ENCODE assay signal across 18 mouse cellular contexts in the genomic region with DNA sequence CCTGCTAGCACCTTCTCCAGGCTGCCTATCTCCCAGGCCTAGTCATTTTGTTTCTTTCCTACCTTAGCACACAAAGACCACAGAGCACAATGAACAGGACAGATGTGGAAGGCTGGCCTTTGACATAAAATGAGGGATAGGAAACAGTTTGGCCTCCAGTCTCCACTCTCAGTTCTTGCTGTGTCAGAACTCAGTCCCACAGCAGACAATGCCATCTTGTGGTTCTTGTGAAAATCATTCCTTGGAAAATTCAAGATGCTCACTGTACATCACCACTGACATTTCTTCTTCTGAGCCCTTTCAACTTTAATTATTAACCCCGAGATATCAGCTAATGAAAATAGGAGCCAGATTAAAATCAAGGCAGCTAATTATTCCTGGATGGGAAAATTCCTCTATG.
DNase-seq lines count a peak whose midpoint lies in the region; ATAC-seq and TF ChIP-seq lines count a peak whose summit lies in the region.
"Had no signal": no experiment of that assay in that cellular context is flagged by ENCODE, and none has a peak within 500 bp of the region (broad histone marks: within the 10 kb centered on the region; RNA-seq: fewer than 3 reads in every experiment).

No protein-coding gene starts in this region.

- no peak for TF ChIP-seq POLR2A in brain, embryonic 14.5 days (IDR thresholded peaks at IDR 0.05; ENCODE audit: borderline replicate concordance, extremely low read depth, insufficient read depth, insufficient read length, poor library complexity, severe bottlenecking)

- H3K4me2 ChIP-seq in hindbrain, postnatal 0 days (ENCODE audit: low read depth, low read length) = no peak overlapping the region
- no peak overlapping the region for H3K4me2 ChIP-seq in lung, postnatal 0 days (replicated peaks; ENCODE audit: low read depth, low read length)
- H3K4me2 ChIP-seq: heart, embryonic 11.5 days; liver, embryonic 11.5 days; stomach, embryonic 15.5 days had no signal

- peak; percentile 72 for TF ChIP-seq CTCF in hindbrain, postnatal 0 days (IDR thresholded peaks at IDR 0.05; ENCODE audit: low read depth)
- 0 out of 2 replicates have a peak, but pooled peaks have one; percentile 18 for TF ChIP-seq CTCF in lung, postnatal 0 days (IDR thresholded peaks at IDR 0.05)
- TF ChIP-seq CTCF in brain, embryonic 14.5 days (IDR thresholded peaks at IDR 0.05; ENCODE audit: borderline replicate concordance, extremely low read depth, insufficient read depth, insufficient read length) = peak; percentile 40; the same call in 1 of the 2 replicates

- no peaks in the 10 kb centered on the region for H3K9me3 ChIP-seq in hindbrain, postnatal 0 days (ENCODE audit: low read length)
- H3K9me3 ChIP-seq in hindbrain, embryonic 10.5 days = no peaks in the 10 kb centered on the region
- no peaks in the 10 kb centered on the region for H3K9me3 ChIP-seq in lung, postnatal 0 days (ENCODE audit: low read length)
- H3K9me3 ChIP-seq: midbrain, embryonic 10.5 days; stomach, embryonic 15.5 days had no signal

- DNase-seq in hindbrain, postnatal 0 days (ENCODE audit: low spot score) = peak; percentile 66
- DNase-seq in hindbrain, embryonic 10.5 days (ENCODE audit: low spot score) = no peak
- no peak for DNase-seq in lung, postnatal 0 days (ENCODE audit: low spot score)
- no peak for DNase-seq in lung, adult 18-20 months
- DNase-seq in brain, embryonic 14.5 days (ENCODE audit: low read depth) = peak; percentile 70
- DNase-seq in retina, embryonic 14.5 days (ENCODE audit: low spot score) = peak; percentile 6
- DNase-seq in liver = no peak
- DNase-seq in heart, adult 8-10 months (ENCODE audit: low spot score) = no peak
- DNase-seq: adrenal gland, postnatal 25 days; gastrocnemius, postnatal 10 days; heart, postnatal 36 days; kidney, postnatal 14 days; layer of hippocampus, postnatal 36 days; lung, postnatal 14 days had no signal

- H3K4me1 ChIP-seq in hindbrain, postnatal 0 days (ENCODE audit: insufficient read depth, low read length) = no peaks in the 10 kb centered on the region
- no peaks in the 10 kb centered on the region for H3K4me1 ChIP-seq in hindbrain, embryonic 10.5 days (replicated peaks)
- no peaks in the 10 kb centered on the region for H3K4me1 ChIP-seq in lung, postnatal 0 days (ENCODE audit: insufficient read depth, low read depth, low read length)
- H3K4me1 ChIP-seq: midbrain, embryonic 10.5 days; stomach, embryonic 15.5 days had no signal

- 77% methylated on average over 1 of the region's 1 CpGs for WGBS in hindbrain, postnatal 0 days
- WGBS in hindbrain, embryonic 10.5 days = 76% methylated on average over 1 of the region's 1 CpGs
- WGBS in lung, postnatal 0 days = 51% methylated on average over 1 of the region's 1 CpGs

- no peak overlapping the region for H3K4me3 ChIP-seq in hindbrain, postnatal 0 days (ENCODE audit: low read length)
- no peak overlapping the region for H3K4me3 ChIP-seq in hindbrain, embryonic 10.5 days
- no peak overlapping the region for H3K4me3 ChIP-seq in lung, postnatal 0 days (ENCODE audit: low read depth, low read length)
- H3K4me3 ChIP-seq: midbrain, embryonic 10.5 days; stomach, embryonic 15.5 days had no signal

- no peak overlapping the region for H3K9ac ChIP-seq in hindbrain, postnatal 0 days (replicated peaks; ENCODE audit: low read length)
- H3K9ac ChIP-seq in lung, postnatal 0 days (replicated peaks; ENCODE audit: low read depth) = no peak overlapping the region
- H3K9ac ChIP-seq: stomach, embryonic 15.5 days had no signal

- 0 out of 2 replicates have a peak, but pooled peaks have one; percentile 61 for ATAC-seq in hindbrain, postnatal 0 days
- ATAC-seq in lung, postnatal 0 days = no peak

- no peaks in the 10 kb centered on the region for H3K36me3 ChIP-seq in hindbrain, postnatal 0 days (ENCODE audit: insufficient read depth, low read length)
- no peaks in the 10 kb centered on the region for H3K36me3 ChIP-seq in hindbrain, embryonic 10.5 days
- H3K36me3 ChIP-seq in lung, postnatal 0 days (ENCODE audit: insufficient read depth, low read length) = no peaks in the 10 kb centered on the region
- H3K36me3 ChIP-seq: midbrain, embryonic 10.5 days; stomach, embryonic 15.5 days had no signal

- TF ChIP-seq EP300 in lung, postnatal 0 days (IDR thresholded peaks at IDR 0.05) = no peak

- no peak overlapping the region for H3K27ac ChIP-seq in hindbrain, postnatal 0 days
- no peak overlapping the region for H3K27ac ChIP-seq in hindbrain, embryonic 10.5 days
- H3K27ac ChIP-seq in lung, postnatal 0 days (ENCODE audit: low read length) = no peak overlapping the region
- H3K27ac ChIP-seq: midbrain, embryonic 10.5 days; stomach, embryonic 15.5 days had no signal

- H3K27me3 ChIP-seq in hindbrain, postnatal 0 days (ENCODE audit: insufficient read depth, low read length) = no peaks in the 10 kb centered on the region
- no peaks in the 10 kb centered on the region for H3K27me3 ChIP-seq in hindbrain, embryonic 10.5 days (ENCODE audit: insufficient read depth, poor library complexity, severe bottlenecking)
- no peaks in the 10 kb centered on the region for H3K27me3 ChIP-seq in lung, postnatal 0 days (replicated peaks; ENCODE audit: insufficient read depth, low read length)
- H3K27me3 ChIP-seq: stomach, embryonic 15.5 days had no signal

Comparison
In these comparisons a context has a peak if more than half of its experiments do, and no peak if none do; other contexts are left out.
1. DNase-seq: peak in hindbrain, postnatal 0 days (single experiment), brain, embryonic 14.5 days (single experiment) and retina, embryonic 14.5 days (single experiment); none in hindbrain, embryonic 10.5 days (single experiment), lung, postnatal 0 days (single experiment), lung, adult 18-20 months (0 of 2), liver (single experiment) and heart, adult 8-10 months (single experiment).
2. CTCF ChIP-seq: peak in every context shown above with its lines; median percentile 72 in hindbrain, postnatal 0 days; 40 in brain, embryonic 14.5 days; 18 in lung, postnatal 0 days.